Mouse (Mus musculus) left cerebral cortex, postnatal 4 days (tissue): ENCODE measurements around the gene Lcp1. TPM values are rescaled to one million over a fixed set of nuclear protein-coding genes. Genes with fewer than 3 reads are reported as not detected.

Source experiments
- DNase-seq: peaks from one replicate; pipeline ENCODE4 v3.0.0-alpha.2; 2022
- intact Hi-C: fragments of 180-260 bp; cut with DNase I; formaldehyde crosslinking; loops from one replicate; pipeline ENCODE4 v1.15.1; 2025
- total RNA-seq, 2 experiments: library from RNA; stranded (reverse); gene quantifications; 2 replicates each; pipeline ENCODE4 v1.2.3; 2021

Lcp1 gene
- total RNA-seq, 2 experiments from 2014 or later, result 10.4 to 11.9 TPM

DNA sequence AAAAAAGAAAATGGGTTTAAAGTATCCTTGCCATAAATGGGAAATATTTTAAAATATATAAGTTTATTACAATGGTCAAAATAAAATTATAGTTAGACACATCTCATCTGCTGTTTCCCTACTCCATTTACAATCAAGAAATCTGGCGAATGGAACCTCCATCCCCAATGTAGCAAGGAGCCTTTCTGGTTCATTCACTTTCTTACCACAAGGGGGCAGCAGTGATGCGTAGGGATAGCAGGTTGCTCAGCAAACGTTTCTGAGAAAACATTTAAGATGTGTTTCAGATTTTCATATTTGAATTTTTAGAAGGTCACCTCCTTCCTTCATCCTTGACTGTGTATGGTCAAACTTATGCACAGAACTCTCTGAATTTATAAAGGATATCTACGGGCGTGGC lies 66.1 kb downstream of the Lcp1 start:
- intact Hi-C loops, result loop anchor here (5.0 to 10.0 kb wide), 3 partner anchors 88 to 525 kb away; partner anchors contain the start of gene Zc3h13
- DNase-seq, result peak; percentile 57

DNA sequence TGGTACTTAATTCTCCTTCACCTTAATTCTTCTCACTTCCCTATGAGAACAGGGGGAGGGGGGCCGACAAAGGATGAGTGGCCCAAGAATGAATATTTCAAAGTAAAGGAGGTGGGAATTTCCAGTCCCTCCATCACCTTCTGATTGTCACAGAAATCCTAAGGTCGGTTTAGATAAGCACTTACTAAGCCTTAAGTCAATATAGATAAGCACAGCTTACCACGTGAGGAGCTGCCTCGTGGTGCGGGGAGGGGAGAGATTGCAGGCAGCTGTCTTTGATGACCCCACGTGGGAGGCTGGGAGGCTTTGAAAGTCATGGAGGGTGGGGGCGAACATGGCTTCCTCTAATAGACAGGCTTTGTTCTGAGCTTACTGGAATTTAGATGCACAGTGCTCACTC lies 66.8 kb downstream of the Lcp1 start:
- intact Hi-C loops, result loop anchor here (5.0 to 10.0 kb wide), 3 partner anchors 87 to 525 kb away; partner anchors contain the start of gene Zc3h13

GRCm38 (mm10) chr14:75205363-75206051 lies 74.6 kb downstream of the Lcp1 start:
- no peak for DNase-seq
- intact Hi-C loops, result no loop called here

More for the DNA sequence above, 66.8 kb downstream of the Lcp1 start:
- no peak for DNase-seq

DNA sequence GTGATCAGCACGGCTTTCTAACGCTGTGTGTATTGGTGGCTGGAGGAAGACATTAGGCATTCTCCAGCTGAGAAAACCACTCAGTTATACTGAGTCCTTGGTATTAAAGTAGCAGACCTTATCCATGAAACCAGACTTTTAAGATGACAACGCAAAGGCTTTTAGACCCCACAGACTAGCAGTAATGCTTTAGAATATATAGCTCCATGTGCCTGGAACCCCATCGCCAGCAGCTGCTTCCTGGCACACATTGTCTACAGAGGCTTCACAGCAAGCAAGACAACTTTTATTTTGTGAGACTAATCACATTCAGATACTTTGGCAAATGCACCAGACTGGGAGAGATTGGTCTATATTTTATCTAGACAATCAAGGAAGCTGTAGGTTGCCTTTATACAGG lies 75.4 kb downstream of the Lcp1 start:
- no peak for DNase-seq
- intact Hi-C loops, result no loop called here

DNA sequence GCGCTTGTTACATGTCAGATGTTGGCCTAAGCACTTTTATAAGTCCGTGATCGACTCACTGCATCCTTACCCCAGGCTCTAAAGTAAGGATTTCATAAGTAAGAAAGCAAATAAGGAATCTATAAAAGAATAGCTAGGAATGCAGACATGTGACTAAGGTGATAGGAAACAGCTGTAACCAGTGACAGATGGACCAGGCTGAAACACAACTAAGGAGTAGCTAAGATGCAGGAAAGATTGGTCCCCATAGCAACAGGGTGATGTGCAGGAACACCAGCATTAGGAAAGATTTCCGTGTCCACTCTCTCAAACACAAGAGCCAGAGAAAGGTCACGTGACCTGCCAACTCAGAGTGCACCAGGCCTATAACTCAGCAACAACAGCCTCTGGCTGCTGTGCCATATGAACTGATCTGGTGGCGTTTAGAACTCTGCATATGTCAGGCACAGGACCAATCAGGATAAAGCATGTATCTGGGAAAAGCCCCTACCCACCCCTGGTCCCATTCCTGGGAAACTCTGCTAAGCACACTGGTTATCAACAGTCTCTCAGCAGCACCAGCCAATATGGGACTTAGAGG lies 77.8 kb downstream of the Lcp1 start:
- DNase-seq, result no peak
- intact Hi-C loops, result no loop called here

- DNase-seq, result no peak
- intact Hi-C loops, result no loop called here
Measured at GRCm38 (mm10) chr14:75213752-75214151, 82.9 kb downstream of the Lcp1 start.

DNA sequence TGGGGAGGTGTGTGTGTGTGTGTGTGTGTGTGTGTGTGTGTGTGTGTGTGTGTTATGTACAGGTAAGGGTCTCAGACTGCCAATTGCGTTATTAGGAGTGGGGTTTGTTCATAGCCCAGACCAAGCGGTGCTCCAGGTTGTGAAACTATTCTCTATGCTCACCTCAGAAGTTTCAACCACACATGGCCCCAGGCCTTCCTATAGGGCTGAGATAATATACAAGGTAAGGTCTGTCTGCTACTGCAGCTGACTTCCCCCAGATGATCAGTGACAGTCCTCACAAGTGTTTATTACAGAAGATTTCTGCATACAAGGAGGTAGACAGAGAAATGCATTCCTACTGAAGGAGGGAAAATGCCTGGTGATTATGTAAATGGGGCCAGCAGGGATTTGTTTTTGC lies 87.9 kb downstream of the Lcp1 start:
- intact Hi-C loops, result no loop called here
- DNase-seq, result no peak

DNA sequence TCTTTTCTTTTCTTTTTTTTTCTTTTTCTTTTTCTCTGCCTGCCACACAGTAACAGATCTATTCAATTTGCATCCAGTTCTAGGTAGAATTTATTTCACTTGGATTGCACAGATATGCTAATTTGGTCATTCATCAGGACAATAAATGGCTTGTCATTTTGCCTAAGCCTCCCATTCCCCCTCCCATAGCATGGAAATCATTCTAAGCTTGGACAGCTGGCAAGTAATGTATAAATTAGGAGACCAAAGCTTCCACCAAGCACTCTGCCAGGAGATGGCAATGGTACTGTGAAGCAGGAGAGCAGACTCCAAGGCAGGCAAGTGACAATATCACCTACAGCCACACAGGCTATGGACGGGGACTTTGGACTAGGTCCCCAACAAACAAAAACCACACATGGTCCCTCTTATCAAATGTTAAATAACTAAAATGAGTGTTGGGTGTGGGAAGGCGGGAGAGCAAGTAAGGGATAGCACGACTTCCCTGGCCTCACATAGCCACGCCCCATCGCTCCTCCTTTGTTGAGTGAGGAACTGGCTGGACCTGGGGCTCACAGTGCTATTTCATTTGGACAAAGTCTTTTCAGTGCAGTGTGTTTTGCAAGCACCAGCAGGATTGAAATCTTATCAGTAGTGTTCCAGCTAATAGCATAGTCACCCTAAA lies 88.5 kb downstream of the Lcp1 start:
- no peak for DNase-seq
- intact Hi-C loops, result no loop called here

DNA sequence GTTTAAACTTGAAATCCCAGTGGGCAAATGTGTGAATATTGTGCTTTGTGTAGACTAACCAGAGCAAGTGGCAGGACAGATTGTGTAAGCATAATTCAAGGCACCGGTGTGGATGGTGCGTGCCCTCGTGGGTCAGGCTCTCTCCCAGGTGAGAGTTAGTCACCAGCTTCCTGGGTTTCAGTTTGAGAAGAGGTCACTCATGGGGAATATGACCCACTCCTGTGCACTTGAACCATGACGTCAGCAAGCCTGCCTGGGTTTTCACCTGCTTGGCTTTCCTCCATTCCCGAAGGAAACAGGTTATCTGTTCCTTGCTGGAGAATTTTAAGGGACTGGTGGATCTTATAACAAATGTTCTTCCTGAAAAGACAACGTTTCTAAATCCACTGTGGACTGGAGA lies 91.5 kb downstream of the Lcp1 start:
- intact Hi-C loops, result no loop called here
- DNase-seq, result no peak

DNA sequence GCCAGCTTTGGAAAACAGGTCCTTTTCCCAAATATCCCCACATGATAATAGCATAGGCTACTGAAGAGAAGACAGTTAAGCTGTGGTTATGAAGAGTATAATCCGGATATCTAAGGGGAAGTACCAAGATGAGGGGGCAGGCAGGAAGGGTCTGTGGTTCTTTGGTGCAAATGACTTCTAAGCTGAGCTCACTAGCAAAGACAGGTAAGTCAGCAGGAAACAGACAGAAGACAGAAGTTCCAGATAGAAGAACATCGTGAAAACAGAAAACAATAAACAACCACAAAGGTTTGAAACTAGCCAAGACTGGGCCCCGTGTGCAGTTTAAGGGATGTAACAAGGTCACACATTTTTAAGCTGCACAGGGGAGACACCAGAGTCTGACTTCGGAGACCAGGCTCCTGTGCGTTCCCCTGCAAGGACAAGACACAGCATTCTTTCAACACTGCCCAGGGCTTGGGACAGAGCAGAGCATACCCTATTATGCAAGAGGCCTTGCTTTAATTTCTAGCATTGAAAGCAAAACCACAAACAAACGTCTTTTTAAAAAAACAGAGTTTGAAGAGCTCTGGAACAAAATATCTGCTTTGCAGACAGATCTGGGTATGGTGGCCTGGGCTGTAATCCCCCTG lies 96.7 kb downstream of the Lcp1 start:
- no peak for DNase-seq
- intact Hi-C loops, result no loop called here

DNA sequence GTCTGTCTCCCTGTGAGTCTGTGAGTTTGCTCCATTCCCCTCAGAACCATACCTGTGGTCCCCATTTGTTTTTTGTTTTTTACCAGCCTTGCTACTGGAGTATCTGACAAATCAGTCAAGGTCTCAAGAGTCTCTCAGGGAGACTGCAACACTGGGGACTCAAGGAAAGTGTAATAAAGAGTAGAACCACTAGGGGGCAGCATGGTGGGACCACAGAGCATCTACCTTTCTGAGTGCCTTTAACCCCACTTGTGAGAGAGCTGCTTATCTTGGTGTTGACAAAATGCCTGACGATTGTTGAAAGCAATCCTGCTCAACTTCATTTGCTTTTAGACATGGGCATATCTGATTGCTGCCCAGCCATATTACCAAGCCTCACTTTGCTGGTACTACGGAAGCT lies 98.9 kb downstream of the Lcp1 start:
- DNase-seq, result no peak
- intact Hi-C loops, result no loop called here

GRCm38 (mm10) chr14:75233070-75233469 lies 102.2 kb downstream of the Lcp1 start:
- intact Hi-C loops, result no loop called here

GRCm38 (mm10) chr14:75235552-75235951 lies 104.7 kb downstream of the Lcp1 start:
- no peak for DNase-seq
- intact Hi-C loops, result no loop called here

More at GRCm38 (mm10) chr14:75233070-75233469, 102.2 kb downstream of the Lcp1 start:
- no peak for DNase-seq

DNA sequence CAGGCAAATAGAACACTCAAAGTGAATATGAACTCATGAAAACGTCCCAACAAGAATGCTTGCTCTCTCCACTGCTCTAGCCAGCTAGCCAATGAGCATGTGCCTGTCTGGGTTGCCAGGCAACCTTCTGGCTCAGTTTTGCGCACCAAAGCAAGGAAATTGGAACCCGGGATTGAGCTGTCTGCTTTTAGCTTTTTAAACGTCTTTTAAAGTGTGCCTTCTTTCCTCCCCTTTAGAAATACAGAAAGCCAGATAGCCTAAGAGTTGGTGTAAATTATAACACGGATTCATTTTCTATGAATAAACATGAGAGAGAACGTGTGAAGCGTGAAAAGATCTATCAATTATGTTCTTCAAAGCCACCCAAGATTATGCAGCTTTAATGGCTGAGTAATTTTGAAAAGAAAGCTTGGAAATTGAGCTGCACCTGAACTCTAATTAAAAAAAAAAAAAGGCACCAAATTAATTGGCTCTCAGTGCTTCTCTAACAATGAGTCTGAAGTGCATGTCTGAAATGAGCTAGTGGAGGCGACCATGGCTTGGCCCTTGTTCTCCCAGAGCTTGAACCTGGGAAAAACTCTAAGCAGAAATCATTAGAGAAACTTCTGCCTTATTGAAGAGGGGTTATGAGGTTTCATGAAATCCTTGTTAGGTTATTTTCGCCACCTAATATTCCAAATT lies 105.2 kb downstream of the Lcp1 start:
- intact Hi-C loops, result no loop called here
- peak; percentile 24 for DNase-seq

DNA sequence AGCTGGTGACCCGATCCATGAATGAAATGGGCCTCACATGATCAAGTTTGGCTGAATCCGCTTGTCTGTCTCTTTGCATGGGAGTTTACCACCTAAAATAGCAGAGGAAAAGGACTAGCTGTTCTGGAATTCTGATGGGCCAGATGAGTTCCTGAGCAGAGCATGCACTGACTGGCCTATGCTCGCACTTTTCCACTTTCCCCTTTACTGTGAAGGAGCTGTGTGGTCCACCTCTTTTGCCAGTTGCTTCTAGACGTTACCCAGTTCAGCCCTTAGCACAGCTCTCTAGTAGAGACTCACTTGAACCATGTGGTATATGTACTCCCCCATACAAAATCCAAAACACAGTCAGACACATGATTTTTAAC lies 105.7 kb downstream of the Lcp1 start:
- DNase-seq, result no peak
- intact Hi-C loops, result no loop called here

- DNase-seq, result no peak
- intact Hi-C loops, result no loop called here
Measured at GRCm38 (mm10) chr14:75237096-75237495, 106.2 kb downstream of the Lcp1 start.

DNA sequence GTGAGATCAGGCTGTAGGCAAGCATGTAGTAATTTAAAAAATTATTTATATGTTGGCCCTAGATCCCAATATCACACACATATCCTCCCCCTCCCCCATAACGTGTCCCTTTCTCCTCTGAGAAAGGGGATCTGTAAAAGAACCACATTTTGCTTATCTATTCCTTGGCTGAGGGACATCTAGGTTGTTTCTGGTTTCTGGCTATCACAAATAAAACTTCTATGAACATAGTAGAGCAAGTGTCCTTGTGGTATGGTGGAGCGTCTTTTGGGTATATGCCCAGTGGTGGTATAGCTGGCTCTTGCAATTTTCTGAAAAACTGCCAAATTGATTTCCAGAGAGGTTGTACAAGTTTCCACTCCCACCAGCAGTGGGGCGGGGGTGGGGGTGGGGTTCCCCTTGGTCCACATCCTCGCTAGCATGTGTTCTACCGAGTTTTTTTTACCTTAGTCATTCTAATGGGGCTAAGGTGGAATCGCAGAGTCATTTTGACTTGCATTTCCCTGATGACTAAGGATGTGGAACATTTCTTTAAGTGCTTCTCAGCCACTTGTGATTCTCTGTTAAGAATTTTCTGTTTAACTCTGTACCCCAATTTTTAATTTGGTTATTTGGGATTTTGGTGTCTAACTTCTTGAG lies 107.3 kb downstream of the Lcp1 start:
- intact Hi-C loops, result no loop called here
- DNase-seq, result no peak

GRCm38 (mm10) chr14:75242087-75242486 lies 111.2 kb downstream of the Lcp1 start, which contains the start of gene Cpb2:
Gene Cpb2, plus strand, starts transcription at chr14:75242287.
- DNase-seq, result no peak
- intact Hi-C loops, result no loop called here

GRCm38 (mm10) chr14:75246024-75247000 lies 115.4 kb downstream of the Lcp1 start:
- intact Hi-C loops, result no loop called here
- no peak for DNase-seq
